Mouse (Mus musculus): ENCODE measurements around the gene Naxd. TPM values are rescaled to one million over a fixed set of nuclear protein-coding genes. Genes with fewer than 3 reads are reported as not detected.
"Not testable (repeated sequence)": the region's sequence is repeated elsewhere in the genome, so short reads cannot be mapped to it uniquely, and the experiment has no call there.

The Naxd gene
- total RNA-seq, 2 experiments from 2014 or later: 71.0 to 74.4 TPM

- no peak for DNase-seq
Observed at GRCm38 (mm10) chr8:11512711-11513110, 15.4 kb downstream of the Naxd start.

- DNase-seq: no peak
Observed at GRCm38 (mm10) chr8:11513247-11513646, 15.9 kb downstream of the Naxd start.

- no peak for DNase-seq
Observed at GRCm38 (mm10) chr8:11516292-11516691, 19.0 kb downstream of the Naxd start.

DNA sequence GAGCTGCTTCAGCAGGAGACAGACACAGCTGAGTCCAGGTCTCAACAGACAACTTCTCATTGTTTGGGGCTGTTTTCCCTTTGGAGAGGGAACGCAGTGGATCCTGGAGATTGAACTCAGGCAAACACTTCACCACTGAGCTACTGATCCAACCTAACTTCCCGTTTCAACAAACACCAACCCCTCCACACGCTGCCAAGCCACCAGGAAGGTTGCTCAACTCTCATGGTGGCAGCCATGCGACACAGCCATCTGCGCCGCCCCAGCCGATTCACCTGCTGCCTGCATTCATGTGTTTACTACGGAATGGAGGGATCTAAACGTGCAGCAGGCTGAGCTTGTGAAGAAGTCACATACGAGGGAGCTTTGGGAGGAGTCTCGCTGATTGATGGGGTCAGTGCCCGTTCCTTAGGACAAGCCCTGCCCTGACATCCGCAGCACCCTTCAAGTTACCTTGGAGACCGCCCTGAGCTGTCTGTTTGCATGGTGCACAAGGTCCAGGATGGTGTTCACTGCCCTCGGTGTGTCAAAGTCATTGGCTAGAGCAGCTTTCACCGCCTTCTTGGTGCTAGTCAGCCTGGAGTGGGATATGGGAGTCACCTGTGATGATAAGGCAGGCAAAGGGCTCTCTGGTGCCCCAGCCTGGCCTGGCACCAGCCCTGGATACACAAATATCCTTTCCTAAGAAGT lies 20.2 kb downstream of the Naxd start:
- no peak for DNase-seq

GRCm38 (mm10) chr8:11518056-11518396 lies 20.7 kb downstream of the Naxd start:
- DNase-seq: no peak

GRCm38 (mm10) chr8:11518676-11519075 lies 21.4 kb downstream of the Naxd start:
- no peak for DNase-seq

DNA sequence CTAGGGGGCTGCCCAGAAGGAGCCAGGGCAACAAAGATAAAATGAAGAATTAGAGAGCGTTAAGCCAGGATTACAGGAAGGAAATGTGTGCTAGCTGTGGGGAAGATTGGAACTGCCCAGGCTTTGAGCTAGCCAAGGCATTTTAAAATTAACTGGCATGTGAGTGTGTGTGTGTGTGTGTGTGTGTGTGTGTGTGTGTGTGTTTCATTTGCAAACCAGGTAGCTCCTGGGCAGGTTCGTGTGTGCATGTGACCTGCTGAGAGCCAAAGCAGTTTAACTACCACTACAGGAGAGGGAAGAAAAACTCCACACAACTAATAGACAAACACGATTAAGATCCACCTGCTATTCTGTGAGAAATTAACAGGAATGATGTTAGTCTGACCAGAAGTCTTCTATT lies 26.0 kb downstream of the Naxd start:
- no peak for DNase-seq

DNA sequence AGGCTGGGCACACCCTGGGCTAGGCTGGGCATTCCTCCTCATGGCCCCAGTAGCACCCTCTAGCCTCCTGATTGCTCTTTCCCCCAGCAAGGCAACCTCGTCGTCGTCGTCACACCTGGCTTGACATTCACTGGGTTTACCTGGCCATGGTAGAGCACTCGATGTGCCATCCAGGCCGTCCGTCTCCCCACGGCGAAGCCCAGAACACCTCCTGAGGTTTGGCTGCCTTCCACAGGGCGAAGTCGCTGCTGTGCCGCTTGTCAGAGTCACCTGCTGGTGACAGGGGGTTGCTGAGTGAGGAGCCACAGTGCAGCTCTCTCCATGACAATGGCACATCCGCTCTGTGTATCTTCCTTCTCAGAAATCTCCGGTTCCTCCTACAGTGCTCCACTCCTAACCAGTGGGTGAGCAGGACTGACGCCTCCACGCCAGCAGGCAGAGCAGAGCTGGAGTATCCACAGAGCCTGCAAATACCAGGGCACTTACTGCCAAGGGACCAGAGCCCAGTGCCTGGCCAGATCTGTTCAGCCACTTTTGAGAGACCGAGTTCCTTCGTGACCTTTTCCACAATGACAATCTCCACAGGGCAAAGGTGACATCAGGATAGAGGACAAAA lies 33.0 kb downstream of the Naxd start:
- DNase-seq: peak in 1 of 2 experiments; percentile 25

DNA sequence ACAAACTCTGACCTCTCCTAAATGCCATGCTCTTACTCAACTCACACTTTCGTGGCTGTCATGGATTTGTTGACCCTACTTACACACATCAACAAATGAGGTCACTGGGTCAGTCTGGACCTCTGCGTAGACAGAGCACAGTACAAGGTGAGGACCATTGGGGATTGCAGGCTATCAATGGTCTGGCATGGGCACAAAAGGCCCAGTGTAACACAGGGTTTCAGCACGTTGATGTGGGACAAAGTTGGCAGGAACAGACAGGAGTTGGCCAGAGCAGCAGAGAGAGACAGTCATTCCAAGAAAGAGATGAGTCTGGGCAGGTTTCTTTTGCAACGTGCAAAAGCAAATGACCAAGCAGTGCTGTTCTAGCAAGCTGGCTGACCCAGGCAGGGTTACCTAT lies 33.5 kb downstream of the Naxd start:
- peak in 1 of 2 experiments; percentile 27 for DNase-seq

DNA sequence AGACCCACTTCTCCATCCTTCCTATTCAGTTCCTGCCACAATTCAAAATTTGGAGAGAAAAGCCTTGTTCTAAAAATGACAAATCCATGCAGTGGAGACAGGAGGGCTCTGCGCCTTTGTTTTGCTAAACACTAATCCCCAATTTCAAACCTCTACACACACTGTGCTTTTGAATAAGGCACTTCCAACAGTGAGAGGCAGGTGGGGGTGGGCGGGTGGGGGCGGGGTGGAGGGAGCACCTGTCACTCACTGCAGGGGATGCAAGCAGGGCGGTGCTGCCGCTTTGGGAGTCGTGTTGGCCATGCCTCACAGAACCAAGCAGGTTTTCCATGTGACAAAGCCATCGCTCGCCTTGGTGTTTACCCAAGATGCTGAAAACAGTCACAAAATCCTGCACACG lies 37.2 kb downstream of the Naxd start:
- DNase-seq: no peak

- no peak for DNase-seq
Observed at GRCm38 (mm10) chr8:11539049-11539448, 41.7 kb downstream of the Naxd start.

- DNase-seq: no peak
Observed at GRCm38 (mm10) chr8:11540182-11540581, 42.9 kb downstream of the Naxd start.

DNA sequence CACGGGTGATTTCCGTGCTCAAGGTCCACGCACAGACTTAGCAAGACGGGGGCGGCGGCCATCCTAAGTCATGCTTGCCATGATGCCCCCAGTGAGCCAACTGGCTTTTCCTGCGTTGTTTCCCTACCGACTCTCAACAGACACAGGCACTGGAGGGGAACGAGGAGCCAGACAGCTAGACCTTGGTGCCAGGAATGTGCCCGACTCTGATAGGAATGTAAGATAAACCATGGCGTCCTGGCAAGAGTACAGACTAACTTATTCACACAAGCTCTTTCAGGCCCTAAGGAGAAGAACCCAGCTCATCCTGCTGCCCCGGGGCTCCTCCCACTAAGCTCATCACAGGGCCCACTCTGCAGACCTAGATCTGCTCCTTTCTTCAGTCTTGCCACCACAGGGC lies 44.7 kb downstream of the Naxd start:
- no peak for DNase-seq

GRCm38 (mm10) chr8:11542866-11543265 lies 45.6 kb downstream of the Naxd start:
- DNase-seq: no peak

DNA sequence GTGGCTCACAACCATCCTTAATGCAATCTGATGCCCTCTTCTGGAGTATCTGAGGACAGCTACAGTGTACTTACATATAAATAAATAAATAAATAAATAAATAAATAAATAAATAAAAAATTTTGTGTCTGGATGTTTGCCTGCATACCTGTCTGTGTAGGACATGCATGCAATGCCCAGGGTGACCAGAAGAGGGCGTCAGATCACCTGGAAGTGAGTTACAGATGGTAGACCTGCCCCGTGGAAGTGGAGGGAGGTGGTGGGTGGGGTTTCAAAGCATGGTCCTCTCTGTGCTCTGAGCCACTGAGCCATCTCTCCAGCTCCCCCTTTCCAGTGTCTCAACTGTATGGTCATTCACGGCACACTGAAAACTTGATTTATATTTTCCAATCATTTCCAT lies 47.1 kb downstream of the Naxd start:
- peak; percentile 59 to 76 for DNase-seq

DNA sequence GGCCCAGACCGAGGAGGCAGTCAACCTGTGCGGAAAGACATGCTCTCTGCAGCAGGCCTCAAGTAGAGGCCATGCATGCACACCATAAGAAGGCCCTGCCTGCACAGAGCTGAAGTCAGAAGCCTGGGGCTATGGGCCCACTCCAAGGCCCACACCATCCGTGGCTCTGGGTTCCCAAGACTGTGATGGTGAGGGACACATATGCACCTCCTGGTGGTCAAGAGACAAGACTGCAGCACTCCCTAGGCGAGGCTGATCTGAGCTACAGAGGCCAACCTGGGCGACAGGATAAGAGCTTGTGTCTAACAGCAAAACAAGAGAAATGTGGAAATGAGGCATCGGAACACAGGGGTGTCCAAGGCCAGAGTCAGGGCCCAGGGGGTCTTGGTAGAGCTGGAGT lies 49.8 kb downstream of the Naxd start:
- no peak for DNase-seq

DNA sequence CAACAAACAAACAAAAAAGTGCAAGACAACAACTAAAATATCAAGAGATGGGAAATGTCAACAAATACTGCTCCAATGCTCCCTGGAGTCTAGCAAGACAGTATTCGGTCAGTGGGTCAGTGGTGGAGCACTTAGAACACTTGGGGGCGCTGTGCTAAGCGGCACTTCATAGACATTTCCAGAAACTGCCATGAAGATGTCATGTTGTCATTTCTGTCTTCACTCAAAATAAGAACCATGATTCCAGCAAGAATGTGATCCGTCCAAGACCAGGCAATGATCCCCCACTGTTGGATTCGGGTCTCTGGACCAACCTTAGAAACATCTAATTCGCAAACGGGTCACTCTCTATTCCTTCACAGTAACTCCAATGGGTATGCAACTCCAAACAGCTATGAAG lies 52.4 kb downstream of the Naxd start:
- DNase-seq: peak; percentile 59 to 72

GRCm38 (mm10) chr8:11550281-11550948 lies 53.1 kb downstream of the Naxd start, which contains the start of gene Cars2:
Gene Cars2 (minus strand): TSS chr8:11550783.
- DNase-seq: peak; percentile 96 to 97

DNA sequence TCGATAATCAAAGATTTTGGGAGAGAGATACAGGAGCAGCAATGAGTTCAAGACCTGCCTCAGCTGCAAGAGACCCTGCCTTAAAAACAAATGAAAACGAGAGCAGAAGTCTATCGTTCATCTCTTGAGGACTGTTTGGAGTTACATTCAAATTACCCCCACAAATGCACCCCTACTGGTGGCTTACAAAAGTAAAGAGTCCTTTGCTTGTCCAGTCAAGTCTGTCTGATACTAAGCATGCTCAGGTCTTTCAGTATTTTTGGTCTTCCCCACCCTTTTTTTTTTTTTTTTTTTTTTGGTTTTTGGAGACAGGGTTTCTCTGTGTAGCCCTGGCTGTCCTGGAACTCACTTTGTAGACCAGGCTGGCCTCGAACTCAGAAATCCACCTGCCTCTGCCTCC lies 54.2 kb downstream of the Naxd start:
- DNase-seq: not testable (repeated sequence)

DNA sequence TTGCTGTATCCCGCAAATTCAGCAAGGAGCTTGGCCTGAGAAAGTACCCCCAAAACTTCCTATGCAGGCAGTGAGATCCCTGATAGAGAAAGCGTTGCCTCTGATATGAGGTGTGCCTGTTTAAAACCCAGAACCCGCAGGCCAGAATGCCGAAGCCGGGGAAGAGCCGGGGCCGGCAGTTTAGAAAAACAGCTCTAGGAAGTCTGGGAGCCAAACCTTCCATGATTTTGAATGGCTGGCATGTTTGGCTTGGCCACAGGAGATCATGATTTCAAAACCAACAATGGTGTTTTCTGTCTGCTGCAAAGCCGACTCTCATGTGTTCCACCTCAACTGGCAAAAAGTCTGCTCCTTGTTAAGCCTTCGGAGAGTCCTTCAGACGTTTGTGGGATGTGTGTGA lies 55.1 kb downstream of the Naxd start:
- DNase-seq: no peak

DNA sequence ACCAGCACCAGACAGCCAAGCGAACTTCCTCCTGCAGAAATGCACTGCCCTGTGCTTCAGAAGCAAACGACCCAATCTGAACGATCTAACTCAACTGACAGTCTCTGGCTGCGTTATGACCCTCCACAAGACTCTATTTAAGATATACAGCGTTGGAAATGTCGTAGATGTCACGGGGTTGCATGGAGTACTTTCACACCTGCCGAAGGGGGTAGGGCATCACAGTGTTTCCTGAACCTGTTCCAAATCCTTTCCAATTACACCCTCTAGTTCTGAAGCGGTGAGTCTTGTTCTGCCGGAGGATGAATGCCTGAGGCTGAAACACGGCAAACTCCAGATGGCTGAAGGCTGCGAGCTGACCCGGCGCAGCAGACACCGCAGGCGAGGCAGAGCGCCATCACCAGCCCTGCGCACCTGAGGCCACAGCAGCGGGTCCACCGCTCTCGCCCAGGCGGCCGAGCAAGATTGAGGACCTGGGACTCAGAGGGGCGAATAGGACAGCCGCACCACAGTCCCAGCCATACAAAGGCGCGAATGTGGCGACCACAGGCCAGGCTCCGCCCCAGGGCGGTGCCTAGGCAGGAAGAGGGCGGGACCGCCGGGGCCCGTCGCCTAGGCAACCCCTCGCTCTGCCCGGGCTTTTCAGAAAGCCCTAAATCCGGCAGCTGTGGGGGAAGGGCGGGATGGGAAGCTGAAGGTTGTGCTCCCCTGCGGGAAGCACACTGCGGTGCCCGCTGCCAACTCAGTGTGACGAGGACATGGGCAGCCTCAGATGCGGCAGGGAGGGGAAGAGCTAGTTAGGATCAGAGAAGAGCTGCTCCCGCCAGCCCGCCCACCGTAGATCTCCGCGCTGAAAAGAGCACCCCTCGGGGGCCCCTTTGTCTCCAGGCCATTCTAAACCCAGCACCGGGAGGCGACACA lies 57.8 kb downstream of the Naxd start, which contains the start of gene Ing1:
Gene Ing1 (plus strand): TSS at position 773 of the 921 bp plus-strand sequence.
- DNase-seq: peak; percentile 95 to 96

Measured in adrenal gland, postnatal 36 days (tissue).